Mouse (Mus musculus): ENCODE measurements around the gene Lrrk1.

The Lrrk1 gene

GRCm38 (mm10) chr7:66254993-66255392 is 133.2 kb downstream of the Lrrk1 start:
- no peak for DNase-seq (ENCODE audit: low spot score in 2 of 2)

GRCm38 (mm10) chr7:66253975-66254651 is 134.0 kb downstream of the Lrrk1 start:
- DNase-seq (ENCODE audit: low spot score in 2 of 2) = no peak

- peak; percentile 23 to 79 for DNase-seq (ENCODE audit: low spot score in 2 of 2)
Observed at GRCm38 (mm10) chr7:66250030-66250429, 138.1 kb downstream of the Lrrk1 start.

GRCm38 (mm10) chr7:66249426-66249825 is 138.7 kb downstream of the Lrrk1 start:
- no peak for DNase-seq (ENCODE audit: low spot score in 2 of 2)

GRCm38 (mm10) chr7:66249020-66249419 is 139.1 kb downstream of the Lrrk1 start:
- no peak for DNase-seq (ENCODE audit: low spot score in 2 of 2)

GRCm38 (mm10) chr7:66248270-66248669 is 139.9 kb downstream of the Lrrk1 start:
- DNase-seq (ENCODE audit: low spot score in 2 of 2) = no peak

- DNase-seq (ENCODE audit: low spot score in 2 of 2) = peak; percentile 70
Observed at GRCm38 (mm10) chr7:66247274-66248021, 140.7 kb downstream of the Lrrk1 start.

- no peak for DNase-seq (ENCODE audit: low spot score in 2 of 2)
Observed at GRCm38 (mm10) chr7:66246716-66247235, 141.4 kb downstream of the Lrrk1 start.

GRCm38 (mm10) chr7:66245646-66246045 is 142.5 kb downstream of the Lrrk1 start:
- no peak for DNase-seq (ENCODE audit: low spot score in 2 of 2)

- DNase-seq (ENCODE audit: low spot score in 2 of 2) = no peak
Observed at GRCm38 (mm10) chr7:66243766-66244325, 144.3 kb downstream of the Lrrk1 start.

- DNase-seq (ENCODE audit: low spot score in 2 of 2) = no peak
Observed at GRCm38 (mm10) chr7:66241855-66242412, 146.2 kb downstream of the Lrrk1 start.

GRCm38 (mm10) chr7:66238157-66238556 is 150.0 kb downstream of the Lrrk1 start:
- DNase-seq (ENCODE audit: low spot score in 2 of 2) = no peak

GRCm38 (mm10) chr7:66233947-66234516 is 154.1 kb downstream of the Lrrk1 start:
- DNase-seq (ENCODE audit: low spot score in 2 of 2) = no peak

- DNase-seq (ENCODE audit: low spot score in 2 of 2) = no peak
Observed at GRCm38 (mm10) chr7:66233141-66233946, 154.8 kb downstream of the Lrrk1 start.

- no peak for DNase-seq (ENCODE audit: low spot score in 2 of 2)
Observed at GRCm38 (mm10) chr7:66231861-66232260, 156.3 kb downstream of the Lrrk1 start.

- peak in 1 of 2 experiments; percentile 17 for DNase-seq (ENCODE audit: low spot score in 2 of 2)
Observed at GRCm38 (mm10) chr7:66230638-66231550, 157.3 kb downstream of the Lrrk1 start.

- DNase-seq (ENCODE audit: low spot score in 2 of 2) = no peak
Observed at GRCm38 (mm10) chr7:66230246-66230637, 157.9 kb downstream of the Lrrk1 start.

GRCm38 (mm10) chr7:66229433-66229832 is 158.7 kb downstream of the Lrrk1 start:
- DNase-seq (ENCODE audit: low spot score in 2 of 2) = no peak

- DNase-seq (ENCODE audit: low spot score in 2 of 2) = no peak
Observed at GRCm38 (mm10) chr7:66228610-66228920, 159.6 kb downstream of the Lrrk1 start.

Data from left cerebral cortex, adult 9 months (tissue).